Mouse (Mus musculus) kidney, postnatal 25 days (tissue): ENCODE measurements around the gene Lst1.

Experiments used
- DNase-seq, 2 experiments: peaks; one replicate each; pipeline ENCODE4 v3.0.0; 2021; ENCODE audit warnings: mixed read lengths in 2 of 2

Lst1 gene

DNA sequence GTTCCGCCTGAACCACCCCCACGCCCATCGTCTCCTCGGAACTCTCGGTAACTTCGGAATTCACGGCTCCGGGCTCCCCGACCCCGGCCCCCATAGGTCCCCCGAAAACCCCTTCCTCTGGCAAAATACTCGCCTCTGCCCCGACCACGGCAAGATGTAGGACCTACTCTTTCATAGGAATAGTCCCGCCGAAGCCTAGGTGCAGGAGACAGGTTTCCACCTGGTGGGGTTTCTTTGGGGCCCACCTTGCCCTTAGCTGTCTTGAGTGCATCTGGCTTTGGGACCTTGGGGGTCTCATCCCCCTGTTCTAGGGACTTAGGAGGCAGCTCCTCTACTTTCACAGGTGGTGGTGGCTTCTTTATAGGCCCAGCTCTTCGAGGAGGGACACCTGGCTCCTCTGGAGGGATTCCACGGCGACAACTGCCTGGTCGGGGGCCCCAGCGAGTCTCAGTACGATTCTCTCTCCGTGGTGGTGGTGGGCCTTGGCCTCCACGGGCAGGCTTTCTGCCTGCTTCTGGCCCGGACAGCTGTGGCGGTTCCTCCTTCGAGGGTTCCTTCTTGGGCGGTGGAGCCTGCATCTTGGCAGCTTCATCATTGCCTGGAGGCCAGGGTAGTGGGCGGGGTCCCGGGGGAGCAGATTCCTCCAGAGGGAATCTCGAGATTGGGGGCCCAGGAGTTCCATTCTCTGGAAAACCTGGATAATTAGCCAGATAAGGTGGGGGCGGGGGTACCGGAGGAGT lies 31.6 kb downstream of the Lst1 start:
- DNase-seq = no peak

DNA sequence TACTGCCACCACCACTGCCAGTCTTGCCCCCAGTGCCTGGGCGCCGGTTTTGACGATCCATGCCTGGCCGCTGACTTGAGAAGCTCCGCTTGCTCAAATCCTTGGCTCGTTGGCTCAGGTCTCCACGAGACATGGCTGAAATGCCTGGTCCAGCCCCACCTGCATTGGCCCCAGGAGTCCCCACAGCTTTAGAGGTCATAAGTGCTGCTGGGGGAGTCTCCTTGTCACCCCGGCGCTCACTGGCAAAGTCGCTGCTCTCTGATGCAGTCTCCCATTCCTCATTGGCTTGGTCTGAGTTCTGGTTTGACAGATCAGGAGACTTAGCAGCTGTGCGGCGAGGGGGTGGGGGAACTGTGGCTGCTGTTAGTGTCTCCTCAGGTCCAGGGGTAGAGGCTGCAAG lies 32.8 kb downstream of the Lst1 start:
- no peak for DNase-seq

DNA sequence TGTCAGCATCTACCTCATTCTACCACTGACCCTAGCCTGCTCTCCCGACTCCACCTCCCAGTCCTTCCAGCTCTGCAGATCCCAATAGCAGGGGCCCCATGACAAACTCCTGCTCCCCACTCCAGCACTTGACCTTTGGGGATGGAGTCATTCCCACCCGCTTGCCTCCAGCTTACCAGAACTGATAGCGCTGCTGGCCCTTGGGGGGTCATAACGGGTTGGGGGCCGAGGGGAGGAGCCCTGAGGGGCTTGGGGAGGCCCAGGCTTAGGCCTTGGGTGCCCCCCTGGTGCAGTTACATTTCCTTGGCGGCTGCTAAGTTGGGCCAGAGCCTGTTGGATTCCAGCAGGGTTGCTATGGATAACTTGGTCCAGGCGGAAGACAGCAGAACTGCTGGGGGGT lies 33.6 kb downstream of the Lst1 start:
- DNase-seq = no peak

DNA sequence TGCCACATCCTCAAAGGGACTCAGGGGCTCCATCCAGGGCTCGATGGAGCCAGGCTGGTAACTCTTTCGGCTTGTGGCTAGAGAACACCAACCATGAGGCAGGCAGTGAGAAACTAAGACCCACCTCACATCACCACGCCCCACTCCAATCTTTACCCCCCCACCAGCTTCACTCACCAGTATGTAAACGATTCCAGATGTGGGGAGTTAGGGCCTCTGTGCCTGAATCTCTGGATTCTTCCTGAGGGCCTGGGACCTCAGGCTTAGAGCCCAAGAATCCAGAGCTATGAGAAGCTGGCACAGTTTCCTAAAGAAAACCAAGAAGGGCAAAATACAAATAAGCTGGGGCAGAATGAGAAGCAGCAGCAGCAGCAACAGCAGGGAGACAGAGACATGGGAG lies 34.3 kb downstream of the Lst1 start:
- DNase-seq = no peak

DNA sequence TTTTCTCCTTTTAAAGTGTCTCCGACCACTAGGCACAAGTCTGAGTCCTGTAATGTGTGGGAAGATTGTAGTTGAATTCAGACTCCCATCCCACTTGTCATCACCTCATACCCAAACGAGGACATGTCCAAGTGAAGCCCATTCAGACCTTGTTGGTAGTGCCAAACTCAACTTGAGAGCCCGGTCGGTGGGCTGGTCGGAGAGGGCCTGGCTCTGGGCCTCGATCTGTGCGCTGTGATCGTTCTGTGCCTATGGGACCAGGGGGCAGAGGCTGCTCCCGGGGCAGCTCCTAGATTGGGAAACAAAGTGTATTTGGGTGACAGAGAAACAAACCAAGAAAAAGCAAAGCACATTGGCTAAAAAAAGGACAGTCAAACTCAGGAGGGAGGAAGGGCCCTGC lies 35.2 kb downstream of the Lst1 start:
- DNase-seq = no peak

DNA sequence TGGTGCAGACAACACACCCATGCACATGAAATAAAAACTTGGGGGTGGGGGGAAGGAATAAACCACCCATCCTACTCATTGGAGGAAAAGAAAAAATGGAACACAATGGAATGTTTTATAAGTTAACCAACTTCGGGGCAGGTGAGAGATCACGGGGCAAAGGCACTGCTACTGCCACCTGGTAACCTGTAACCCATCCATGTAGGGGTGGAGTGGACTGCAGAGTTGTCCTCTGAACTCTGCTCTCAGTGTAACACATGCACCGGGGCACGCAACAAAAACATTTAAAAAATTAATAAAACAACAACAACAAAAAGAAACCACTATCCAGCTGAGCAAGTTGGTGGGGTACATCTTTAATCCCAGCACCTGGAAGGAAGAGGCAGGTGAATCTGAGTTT lies 36.1 kb downstream of the Lst1 start:
- DNase-seq = no peak

DNA sequence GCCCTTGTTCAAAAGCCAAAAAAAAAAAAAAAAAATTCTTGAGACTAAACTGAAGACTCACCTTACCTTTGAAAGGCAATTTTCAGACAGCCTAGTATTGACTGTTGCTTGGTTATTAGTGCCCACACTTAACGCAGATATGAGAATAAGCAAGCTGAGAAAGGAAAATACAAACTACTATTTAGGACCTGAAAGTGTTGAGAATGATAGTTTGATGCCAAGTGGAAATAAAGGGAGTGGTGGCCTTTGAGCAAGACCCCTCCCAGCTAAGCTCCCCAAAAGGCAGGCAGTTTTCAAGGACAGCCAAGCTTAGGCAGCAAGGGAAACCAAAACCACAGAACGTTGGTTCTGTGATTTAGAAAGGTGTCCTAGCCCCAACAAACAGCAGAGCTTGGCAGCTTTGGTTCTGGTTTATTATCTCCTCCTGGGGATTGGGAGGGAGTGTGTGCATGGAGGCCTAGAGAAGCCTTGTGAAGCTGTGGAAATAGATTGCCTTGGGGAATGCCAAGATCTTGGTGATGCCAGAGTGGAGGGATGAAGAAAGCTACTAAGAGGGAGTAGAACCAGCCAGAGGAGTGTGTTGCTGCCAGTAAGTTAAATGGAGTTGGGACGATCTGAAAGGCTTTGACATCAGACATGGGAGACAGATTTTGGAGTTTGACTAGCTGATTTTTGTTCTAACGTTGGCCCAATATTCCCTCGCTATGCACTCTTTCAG lies 40.2 kb downstream of the Lst1 start:
- no peak for DNase-seq

DNA sequence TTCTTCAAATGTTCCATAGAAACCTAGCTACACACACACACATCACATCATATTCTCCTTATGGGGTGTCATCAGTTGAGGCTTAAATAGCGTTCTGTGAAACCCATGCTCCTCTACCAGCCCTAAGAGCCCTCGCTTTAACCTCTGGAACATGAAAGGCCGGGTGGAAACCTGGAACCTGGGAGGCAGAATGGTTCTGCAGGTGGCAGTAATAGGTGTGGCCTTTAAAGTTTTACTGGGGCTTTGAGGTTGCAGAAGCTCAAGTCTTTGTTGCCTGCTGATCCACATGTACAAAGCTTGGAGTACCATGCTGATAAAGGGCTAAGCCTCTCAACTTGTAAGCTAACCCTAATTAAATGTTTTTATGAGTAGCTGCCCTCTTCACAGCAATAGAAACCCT lies 40.9 kb downstream of the Lst1 start:
- DNase-seq = no peak

DNA sequence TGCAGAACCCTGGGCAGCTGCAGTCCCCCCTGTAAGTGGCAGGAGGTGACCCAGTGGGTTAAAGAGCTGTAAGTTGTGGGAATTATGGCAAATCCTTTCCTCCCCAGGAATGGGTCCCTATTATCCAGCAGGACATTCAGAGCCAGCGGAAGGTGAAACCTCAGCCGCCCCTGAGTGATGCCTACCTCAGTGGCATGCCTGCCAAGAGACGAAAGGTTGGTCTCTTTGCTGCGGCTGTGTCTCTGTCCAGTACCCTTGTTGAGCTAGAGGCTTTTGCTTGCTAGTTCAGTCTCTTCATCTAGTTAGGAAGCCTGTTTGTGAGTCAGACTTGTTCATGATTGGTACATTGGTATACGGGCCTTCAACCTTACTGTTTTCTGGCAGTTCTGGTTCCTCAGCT lies 42.1 kb downstream of the Lst1 start:
- DNase-seq = no peak

DNA sequence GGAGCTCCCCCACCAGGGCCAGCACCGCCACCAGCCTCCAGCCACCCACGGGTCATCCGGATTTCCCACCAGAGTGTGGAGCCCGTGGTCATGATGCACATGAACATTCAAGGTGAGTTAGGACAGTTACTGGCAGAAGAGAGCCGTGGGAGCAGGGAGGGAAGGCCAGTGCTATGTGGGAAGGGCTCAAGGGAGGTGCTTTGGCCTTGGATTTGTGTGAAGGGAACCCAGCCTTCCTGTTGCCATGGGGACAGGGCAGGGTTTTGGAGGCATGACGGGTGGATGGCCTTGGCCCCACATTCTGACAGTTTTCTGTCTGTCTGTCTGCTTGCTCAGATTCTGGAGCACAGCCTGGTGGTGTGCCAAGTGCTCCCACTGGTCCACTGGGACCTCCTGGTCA lies 46.3 kb downstream of the Lst1 start:
- no peak for DNase-seq

DNA sequence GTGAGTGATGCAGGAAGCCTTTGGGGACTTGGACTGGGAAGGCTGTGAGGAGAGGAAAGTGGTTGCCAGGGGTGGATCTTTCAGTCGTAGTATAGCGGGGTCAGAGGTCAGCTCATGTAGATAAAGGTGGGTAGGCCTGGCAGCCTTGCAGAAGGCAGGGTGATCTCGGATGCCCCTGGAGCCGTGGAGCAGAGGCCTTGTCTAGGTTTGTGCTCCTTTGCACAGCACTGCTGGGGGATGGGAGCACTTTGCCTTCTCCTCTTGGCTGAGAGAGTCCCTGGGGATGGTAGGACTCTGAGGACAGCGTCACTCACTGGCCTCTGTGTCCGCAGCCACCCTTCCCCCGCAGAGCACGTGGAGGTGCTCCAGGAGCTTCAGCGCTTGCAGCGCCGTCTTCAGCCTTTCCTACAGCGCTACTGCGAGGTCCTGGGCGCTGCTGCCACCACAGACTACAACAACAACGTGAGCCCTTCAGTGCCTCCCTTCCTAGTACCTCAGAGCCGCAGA lies 47.7 kb downstream of the Lst1 start:
- no peak for DNase-seq

DNA sequence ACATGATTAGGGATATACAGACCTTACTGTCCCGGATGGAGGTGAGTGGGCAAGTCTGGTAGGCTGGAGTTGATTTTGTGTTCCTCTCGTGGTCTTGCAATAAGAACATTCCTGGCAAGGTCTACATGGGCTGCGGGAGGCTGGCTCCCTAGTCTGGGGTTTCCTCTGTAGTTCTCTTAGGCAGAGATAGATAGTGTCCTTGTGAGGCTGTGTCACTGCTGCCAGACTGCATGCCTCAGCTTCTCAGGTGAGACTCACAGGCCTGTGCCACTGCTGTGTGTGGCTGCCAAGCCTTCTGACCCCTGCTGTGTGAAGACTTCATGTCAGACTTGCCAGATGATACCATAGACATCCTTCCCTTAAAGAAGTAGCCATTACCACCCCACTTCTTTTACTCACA lies 49.0 kb downstream of the Lst1 start:
- DNase-seq = no peak

DNA sequence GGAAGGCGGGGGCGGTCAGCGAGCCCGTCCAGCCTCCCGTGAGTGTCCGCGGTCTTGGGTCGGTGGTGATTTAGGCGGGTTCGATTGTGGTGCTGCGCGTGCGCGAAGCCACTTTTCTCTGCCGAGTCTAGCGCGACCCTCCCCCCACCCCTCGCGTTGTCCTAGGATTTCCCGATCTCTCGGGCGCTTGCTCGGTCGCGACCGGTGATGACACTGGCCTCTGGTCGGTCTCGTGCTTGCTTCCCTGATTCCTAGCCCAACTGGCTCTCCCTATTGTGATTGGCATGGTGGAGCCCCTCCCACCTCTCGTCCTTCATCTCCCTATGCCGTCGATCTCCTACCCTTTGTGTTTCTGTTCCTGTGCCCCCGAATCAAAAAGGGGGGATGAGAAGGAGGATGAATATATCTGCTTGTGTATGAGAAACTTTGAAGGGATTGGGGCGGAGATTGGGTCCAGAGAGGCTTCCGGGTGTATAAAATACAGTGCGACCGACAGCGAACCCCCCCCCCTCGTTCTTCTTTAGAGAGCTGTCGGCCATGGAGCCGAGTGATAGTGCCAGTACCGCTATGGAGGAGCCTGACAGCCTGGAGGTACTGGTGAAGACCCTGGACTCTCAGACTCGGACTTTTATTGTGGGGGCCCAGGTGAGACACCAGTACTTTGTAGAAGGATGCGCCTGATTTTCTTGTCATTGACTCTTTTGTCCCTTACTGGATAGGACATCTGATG lies 52.5 kb downstream of the Lst1 start:
- peak in 1 of 2 experiments; percentile 80 for DNase-seq
